Mouse (Mus musculus) kidney, postnatal 36 days (tissue): ENCODE data around the gene Dysf.
A peak's percentile ranks its signal among the peaks of the same experiment; 100 is the strongest.

Source experiments
- DNase-seq, 2 experiments: peaks; one replicate each; pipeline ENCODE4 v3.0.0; 2021 to 2022; ENCODE audit warnings: mixed read lengths in 2 of 2

Dysf gene

GRCm38 (mm10) chr6:84119731-84120530 is 111.5 kb downstream of the Dysf start:
- no peak for DNase-seq

DNA sequence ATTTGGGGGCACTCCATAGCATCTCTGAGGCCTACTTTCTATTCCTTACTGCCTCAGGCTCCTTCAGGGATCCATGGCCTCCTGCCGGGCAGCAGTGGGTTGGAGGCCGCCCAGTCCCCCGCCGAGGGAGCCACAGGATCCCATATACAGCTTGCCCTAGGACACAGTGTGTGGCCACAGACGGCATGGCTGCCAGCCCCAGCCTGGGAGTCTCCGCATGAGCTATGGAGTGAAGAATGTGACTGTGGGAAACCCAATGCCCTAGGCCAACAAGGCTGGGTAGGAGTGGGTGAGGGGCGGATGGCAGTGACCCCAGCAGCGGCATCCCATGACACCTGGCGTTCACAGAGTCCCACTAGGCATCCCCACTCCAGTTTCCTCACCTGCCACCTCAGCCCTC is 116.2 kb downstream of the Dysf start:
- no peak for DNase-seq

DNA sequence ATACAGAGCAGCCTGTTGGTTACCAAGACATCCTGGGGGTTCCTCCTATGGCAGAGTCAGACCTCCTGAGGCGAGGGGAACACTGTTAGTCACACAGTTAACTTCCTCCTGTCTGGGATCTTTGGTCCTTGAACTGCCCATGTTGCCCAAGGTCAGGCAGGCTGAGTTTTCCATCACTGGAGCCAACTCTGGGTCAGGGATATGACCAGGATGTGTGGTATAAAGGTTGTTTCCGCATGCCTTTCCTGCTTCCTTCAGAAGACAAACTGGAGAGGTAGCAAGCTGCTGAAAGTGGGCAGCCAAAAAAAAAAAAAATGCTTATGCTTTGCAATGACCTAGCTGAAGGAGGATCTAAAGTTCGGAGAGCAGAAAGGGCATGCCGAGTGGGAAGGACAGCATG is 116.7 kb downstream of the Dysf start:
- DNase-seq = peak; percentile 31 to 66

- no peak for DNase-seq
Measured at GRCm38 (mm10) chr6:84128229-84128628, 119.8 kb downstream of the Dysf start.

- DNase-seq = no peak
Measured at GRCm38 (mm10) chr6:84130867-84131266, 122.5 kb downstream of the Dysf start.

DNA sequence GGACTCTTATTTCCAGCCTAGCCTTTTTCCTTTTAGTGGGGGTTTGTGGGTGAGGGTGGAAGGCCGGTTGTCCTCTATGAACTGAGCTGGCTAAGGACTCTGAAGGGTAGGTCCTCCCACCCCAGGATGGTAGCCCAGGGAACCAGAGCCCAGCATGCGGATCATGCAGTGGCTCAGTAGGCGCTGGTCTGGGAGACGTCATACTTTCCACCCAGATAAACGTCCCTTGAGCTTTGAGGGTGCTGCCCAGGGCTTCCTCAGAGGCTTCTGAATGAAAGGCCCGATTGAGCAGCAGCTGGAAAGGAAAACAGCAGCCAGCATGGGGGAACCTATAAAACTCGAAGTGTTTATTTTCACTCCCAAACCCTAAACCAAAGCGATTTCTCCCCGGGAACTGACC is 123.1 kb downstream of the Dysf start:
- no peak for DNase-seq

DNA sequence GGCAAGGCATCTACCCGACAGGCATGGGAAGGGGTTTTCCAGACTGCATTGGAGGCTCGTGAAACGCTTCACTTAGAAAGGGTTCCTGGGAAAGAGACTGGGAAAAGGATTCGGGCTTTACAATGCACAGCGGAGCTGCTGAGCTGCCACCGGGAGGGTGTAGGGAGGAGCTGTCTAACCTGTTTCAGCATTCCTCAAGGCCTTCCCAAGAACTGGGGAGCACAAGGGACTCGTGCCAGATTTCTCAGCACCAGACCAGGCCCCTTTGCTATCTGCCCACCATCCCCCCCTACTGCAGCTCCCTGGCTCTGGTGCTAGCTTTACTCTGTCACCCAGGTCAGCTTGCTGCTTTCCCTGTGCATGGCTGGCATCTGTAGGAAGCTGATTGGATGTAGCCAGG is 124.7 kb downstream of the Dysf start:
- DNase-seq = no peak

- DNase-seq = no peak
Measured at GRCm38 (mm10) chr6:84133996-84134721, 125.8 kb downstream of the Dysf start.

GRCm38 (mm10) chr6:84134722-84135394 is 126.5 kb downstream of the Dysf start:
- DNase-seq = peak in 1 of 2 experiments; percentile 13

DNA sequence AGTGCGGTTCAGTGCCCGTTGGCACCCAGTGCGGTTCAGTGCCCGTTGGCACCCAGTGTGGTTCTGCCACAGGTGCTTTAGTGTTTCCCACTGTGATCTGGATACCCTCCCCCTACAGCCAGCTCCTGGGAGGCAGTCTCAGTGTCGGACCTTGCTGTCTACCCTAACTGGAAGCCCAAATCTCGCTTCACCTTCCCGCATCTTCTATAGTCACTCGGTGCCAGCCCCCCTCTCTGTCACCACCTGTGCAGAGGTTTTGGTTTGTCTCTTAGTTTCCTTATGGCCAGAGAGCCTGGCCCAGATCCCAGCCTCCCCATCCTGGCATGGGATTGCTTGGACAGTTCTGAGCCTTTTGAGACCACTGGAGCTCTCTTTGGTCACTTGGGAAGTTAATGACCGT is 127.3 kb downstream of the Dysf start:
- peak in 1 of 2 experiments; percentile 25 for DNase-seq

DNA sequence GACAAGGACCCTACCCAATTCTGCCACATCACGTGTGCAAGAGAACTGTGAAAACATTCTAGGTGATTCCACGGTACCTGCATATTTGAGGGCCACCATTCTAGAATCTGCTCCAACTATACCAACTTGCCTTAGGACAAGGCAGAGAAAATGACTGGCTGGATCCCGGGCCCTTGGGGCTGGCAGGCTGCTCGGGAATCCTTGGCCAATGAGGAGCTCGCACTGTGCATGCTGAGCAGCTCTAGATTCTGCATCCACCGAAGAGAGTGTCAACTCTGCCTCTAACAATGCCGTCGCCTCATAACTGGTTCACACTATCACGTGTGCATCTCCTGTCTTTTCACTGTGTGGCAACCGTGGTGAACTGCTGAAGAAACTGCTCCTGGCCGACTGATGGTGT is 128.0 kb downstream of the Dysf start:
- DNase-seq = no peak

DNA sequence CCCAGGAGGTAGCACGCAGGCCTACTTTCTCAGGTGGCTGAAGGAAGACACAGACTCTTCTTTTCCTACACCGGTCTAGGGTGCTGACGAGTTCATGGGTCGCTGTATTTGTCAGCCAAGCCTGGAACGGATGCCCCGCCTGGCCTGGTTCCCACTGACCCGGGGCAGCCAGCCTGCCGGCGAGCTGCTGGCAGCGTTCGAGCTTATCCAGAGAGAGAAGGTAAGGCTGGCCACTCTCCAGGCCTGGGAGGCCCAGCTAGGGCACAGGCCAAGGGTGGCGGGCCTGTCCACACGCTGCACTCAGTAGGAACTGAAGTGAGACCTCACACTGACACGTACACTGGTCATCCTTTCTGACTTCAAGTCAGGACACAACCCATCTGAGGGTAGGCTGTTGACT is 131.5 kb downstream of the Dysf start:
- peak; percentile 95 to 97 for DNase-seq

GRCm38 (mm10) chr6:84142481-84142880 is 134.1 kb downstream of the Dysf start:
- DNase-seq = peak; percentile 60 to 64

DNA sequence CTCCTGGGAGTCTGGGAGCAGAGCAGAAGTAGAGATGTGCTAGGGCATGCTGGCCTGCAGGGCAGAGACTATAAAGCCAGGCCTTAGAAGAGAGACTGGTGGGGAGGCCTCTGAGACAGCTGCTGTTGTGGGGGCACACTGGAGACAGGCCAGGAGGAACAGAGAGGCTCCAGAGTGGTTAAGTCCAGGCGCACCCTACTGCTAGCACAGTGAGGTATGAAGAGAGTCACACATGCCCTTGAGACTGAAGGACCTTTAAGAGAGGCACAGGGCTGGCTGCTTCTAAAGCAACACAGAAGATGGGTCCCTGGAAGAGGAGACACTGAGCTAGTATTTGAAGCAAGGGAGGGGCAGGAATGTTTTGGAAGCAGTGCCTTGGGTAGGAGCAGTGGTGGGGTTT is 134.9 kb downstream of the Dysf start:
- DNase-seq = no peak

DNA sequence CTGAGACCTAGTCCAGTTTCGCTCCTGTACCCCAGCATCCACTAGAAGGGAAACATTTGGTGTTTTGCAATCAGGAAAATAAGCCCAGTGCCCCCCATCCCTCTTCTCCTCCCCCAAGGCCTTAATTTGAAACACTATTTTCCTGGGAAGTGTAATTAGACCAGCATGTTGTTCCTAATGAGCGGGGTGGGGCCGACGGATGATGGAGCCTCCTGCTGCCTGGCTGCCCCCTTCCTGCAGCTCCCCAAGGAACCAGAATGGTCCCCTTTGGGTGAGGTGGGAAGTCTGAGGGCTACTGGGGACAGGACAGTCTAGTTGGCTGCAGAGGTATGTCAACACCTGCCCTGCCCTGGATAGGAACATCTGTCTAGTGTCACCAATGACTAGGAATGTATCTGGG is 136.0 kb downstream of the Dysf start:
- no peak for DNase-seq

GRCm38 (mm10) chr6:84147206-84148004 is 139.0 kb downstream of the Dysf start:
- DNase-seq = no peak

DNA sequence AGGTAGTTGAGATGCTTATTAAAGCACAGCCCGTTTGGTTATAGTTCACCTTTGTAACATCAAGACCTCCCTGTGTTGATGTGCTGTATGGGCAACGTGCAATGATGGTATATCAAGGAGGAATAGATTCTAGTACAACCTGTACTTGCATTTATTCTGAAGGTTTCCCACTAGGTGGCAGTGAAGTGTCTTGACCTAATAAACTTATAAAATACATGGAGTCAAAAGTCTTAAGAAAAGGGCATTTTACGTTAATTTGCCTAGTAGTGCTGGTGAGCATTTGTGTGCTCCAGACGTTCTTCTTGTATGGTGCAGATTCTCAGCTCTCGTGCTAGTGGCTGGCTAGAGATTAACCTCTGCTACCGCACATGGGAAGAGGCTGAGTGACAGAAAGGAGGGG is 140.1 kb downstream of the Dysf start:
- DNase-seq = peak in 1 of 2 experiments; percentile 33

- no peak for DNase-seq
Measured at GRCm38 (mm10) chr6:84154508-84154907, 146.1 kb downstream of the Dysf start.

- DNase-seq = no peak
Measured at GRCm38 (mm10) chr6:84155765-84156164, 147.4 kb downstream of the Dysf start.

- no peak for DNase-seq
Measured at GRCm38 (mm10) chr6:84156481-84157025, 148.2 kb downstream of the Dysf start.

GRCm38 (mm10) chr6:84159046-84159445 is 150.7 kb downstream of the Dysf start:
- DNase-seq = no peak

GRCm38 (mm10) chr6:84167612-84168011 is 159.2 kb downstream of the Dysf start:
- DNase-seq = no peak

- no peak for DNase-seq
Measured at GRCm38 (mm10) chr6:84168571-84168970, 160.2 kb downstream of the Dysf start.
